Mouse (Mus musculus) liver, adult 2 months (tissue): ENCODE results near the gene Psmb4. TPM values are rescaled to one million over a fixed set of nuclear protein-coding genes. Genes with fewer than 3 reads are reported as not detected.
A peak's percentile ranks its signal among the peaks of the same experiment; 100 is the strongest.
"Not testable (repeated sequence)": the region's sequence is repeated elsewhere in the genome, so short reads cannot be mapped to it uniquely, and the experiment has no call there.

Experiments
- DNase-seq: peaks from one replicate; pipeline ENCODE4 v3.0.0-alpha.2; 2011; ENCODE audit warnings: low read depth, low spot score; ENCODE audit errors: extremely low read depth
- H3K27ac ChIP-seq: fragments of 200-500 bp; replicated peaks from 2 replicates; pipeline ENCODE4 v1.5.1; 2012; ENCODE audit warnings: low read depth, mild to moderate bottlenecking, control low read depth, inconsistent platforms, low read length; ENCODE audit not compliant: insufficient read depth
- H3K27me3 ChIP-seq: fragments of 200-500 bp; 2 replicates; pipeline ENCODE4 v1.6.1; 2012; ENCODE audit warnings: mild to moderate bottlenecking, moderate library complexity, low read length, inconsistent platforms; ENCODE audit not compliant: control insufficient read depth, insufficient read depth
- H3K36me3 ChIP-seq: fragments of 200-500 bp; 2 replicates; pipeline ENCODE4 v1.6.1; 2012; ENCODE audit warnings: low read length, inconsistent platforms; ENCODE audit not compliant: control insufficient read depth, insufficient read depth
- H3K4me1 ChIP-seq: fragments of 200-500 bp; 2 replicates; pipeline ENCODE4 v1.6.1; 2011; ENCODE audit warnings: low read length; ENCODE audit not compliant: control insufficient read depth, insufficient read depth
- H3K4me3 ChIP-seq: fragments of 200-500 bp; 2 replicates; pipeline ENCODE4 v1.5.1; 2011; ENCODE audit warnings: low read depth, mild to moderate bottlenecking, control low read depth, low read length, moderate library complexity; ENCODE audit not compliant: insufficient read depth
- H3K79me2 ChIP-seq: fragments of 200-500 bp; 2 replicates; pipeline ENCODE4 v1.6.1; 2012; ENCODE audit warnings: inconsistent platforms, mild to moderate bottlenecking, low read length, moderate library complexity; ENCODE audit not compliant: control insufficient read depth, insufficient read depth
- H3K9ac ChIP-seq: fragments of 200-500 bp; 2 replicates; pipeline ENCODE4 v1.6.1; 2012; ENCODE audit warnings: low read depth, mild to moderate bottlenecking, control low read depth, inconsistent platforms, low read length
- CTCF ChIP-seq: fragments of 200-500 bp; IDR thresholded peaks from 2 replicates; pipeline ENCODE4 v1.5.1; 2011; ENCODE audit warnings: low read depth, low read length, control low read depth
- POLR2A ChIP-seq: fragments of 200-500 bp; IDR thresholded peaks from 2 replicates; pipeline ENCODE4 v1.6.1; 2011; ENCODE audit warnings: low read length, control low read depth; ENCODE audit not compliant: insufficient read depth; ENCODE audit errors: extremely low read depth
- WGBS: fragments of 180-500 bp; shearing (Covaris S2); methylation state at CpG from one replicate; pipeline ENCODE4 v1.1.7; 2018; 5-methylcytosine and 5-hydroxymethylcytosine counted together
- polyA plus RNA-seq: library from polyadenylated mRNA; depleted of rRNA; stranded (reverse); fragments of >200 nt; gene quantifications from 2 replicates; pipeline ENCODE4 v1.2.3, GENCODE M21; 2012
- total RNA-seq: library from RNA; depleted of rRNA; stranded (reverse); fragments of >200 nt; gene quantifications from 2 replicates; pipeline ENCODE4 v1.2.3, GENCODE M21; 2014

Gene Psmb4
- total and polyA plus RNA-seq, 2 experiments: 246 to 271 TPM

DNA sequence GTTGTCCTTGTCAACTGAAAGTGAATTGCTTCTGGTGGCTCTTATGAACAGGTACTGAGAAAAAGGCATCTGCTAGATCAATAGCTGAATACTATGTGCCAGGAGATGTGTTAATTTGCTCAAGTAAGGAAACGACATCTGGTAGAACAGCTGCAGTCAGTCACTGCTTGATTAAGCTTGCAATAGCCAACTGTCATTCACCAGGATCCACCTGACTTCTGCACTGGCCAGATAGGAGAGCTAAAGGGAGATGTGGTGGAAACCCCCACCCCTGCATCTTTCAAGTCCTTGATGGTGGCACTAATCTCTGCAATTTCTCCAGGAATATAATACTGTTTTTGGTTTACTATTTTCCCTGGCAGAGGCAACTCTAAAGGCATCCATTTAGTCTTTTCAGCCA is 19.7 kb upstream of the Psmb4 start:
- whole genome bisulfite sequencing: 57% methylated on average over 1 of the region's 1 CpGs
- no peak overlapping the region for H3K9ac ChIP-seq
- no peaks in the 10 kb centered on the region for H3K79me2 ChIP-seq
- DNase-seq: no peak
- no peaks in the 10 kb centered on the region for H3K27me3 ChIP-seq
- H3K36me3 ChIP-seq: no peaks in the 10 kb centered on the region
- H3K4me3 ChIP-seq: no peak overlapping the region
- TF ChIP-seq CTCF (no peak), POLR2A (no peak)
- peaks cover 1% of the 10 kb centered on the region; the same call in 1 of the 2 replicates for H3K4me1 ChIP-seq
- no peak overlapping the region for H3K27ac ChIP-seq

DNA sequence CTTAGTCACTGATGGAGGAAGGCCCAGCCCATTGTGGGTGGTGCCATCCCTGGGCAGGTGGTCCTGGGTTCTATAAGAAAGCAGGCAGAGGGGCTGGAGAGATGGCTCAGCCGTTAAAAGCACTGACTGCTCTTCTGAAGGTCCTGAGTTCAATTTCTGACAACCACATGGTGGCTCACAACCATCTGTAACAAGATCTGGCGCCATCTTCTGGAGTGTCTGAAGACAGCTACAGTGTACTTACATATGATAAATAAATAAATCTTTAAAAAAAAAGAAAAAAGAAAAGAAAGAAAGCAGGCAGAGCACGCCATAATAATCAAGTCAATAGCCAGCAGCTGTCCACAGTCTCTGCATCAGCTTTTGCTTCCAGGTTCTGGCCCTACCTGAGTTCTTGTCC is 18.0 kb upstream of the Psmb4 start:
- not testable (repeated sequence) for H3K4me1 ChIP-seq, H3K9ac ChIP-seq, H3K27ac ChIP-seq, H3K36me3 ChIP-seq, H3K27me3 ChIP-seq, H3K4me3 ChIP-seq, H3K79me2 ChIP-seq, DNase-seq
- WGBS: 72% methylated on average over 3 of the region's 3 CpGs

- Histone ChIP-seq H3K9ac (no peak overlapping the region), H3K27ac (no peak overlapping the region), H3K4me1 (peaks cover 1% of the 10 kb centered on the region; the same call in 1 of the 2 replicates), H3K4me3 (no peak overlapping the region), H3K36me3 (no peaks in the 10 kb centered on the region), H3K79me2 (no peaks in the 10 kb centered on the region), H3K27me3 (no peaks in the 10 kb centered on the region)
- WGBS: 23% methylated on average over 7 of the region's 7 CpGs
- DNase-seq: peak; percentile 53
- TF ChIP-seq POLR2A (no peak), CTCF (no peak)
Observed at GRCm38 (mm10) chr3:94902747-94903146, 16.0 kb upstream of the Psmb4 start.

DNA sequence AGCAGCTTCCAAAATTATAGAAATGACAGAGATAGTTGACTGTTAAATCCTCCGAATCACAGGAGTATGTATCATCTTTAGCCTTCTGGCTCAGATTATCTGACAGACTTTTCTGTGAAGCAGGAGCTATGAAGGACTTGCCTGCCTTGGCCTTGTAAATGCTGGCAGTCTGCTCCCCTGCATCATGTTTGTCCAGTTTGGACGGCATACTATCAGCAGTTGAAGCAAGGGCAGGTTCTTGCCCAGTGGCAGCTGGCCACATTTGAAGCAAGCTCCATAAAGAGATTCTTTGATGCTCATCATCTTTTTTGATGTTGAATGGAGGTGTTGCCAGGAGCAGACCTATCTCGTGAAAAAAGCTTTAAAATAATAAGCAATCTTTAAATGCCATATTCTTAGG is 7.3 kb upstream of the Psmb4 start:
- TF ChIP-seq CTCF: no peak
- no peak for TF ChIP-seq POLR2A
- WGBS: 72% methylated on average over 3 of the region's 3 CpGs

GRCm38 (mm10) chr3:94888595-94888994 is 1.8 kb upstream of the Psmb4 start:
- no peak overlapping the region for H3K4me3 ChIP-seq
- H3K79me2 ChIP-seq: peaks cover 6% of the 10 kb centered on the region; the same call in 1 of the 2 replicates
- peaks cover 8% of the 10 kb centered on the region; the same call in 1 of the 2 replicates for H3K4me1 ChIP-seq
- no peaks in the 10 kb centered on the region for H3K27me3 ChIP-seq
- TF ChIP-seq POLR2A (no peak), CTCF (peak; percentile 23; the same call in 1 of the 2 replicates)
- peak; percentile 77 for DNase-seq
- no peak overlapping the region for H3K9ac ChIP-seq
- H3K36me3 ChIP-seq: peaks cover 8% of the 10 kb centered on the region; the same call in 1 of the 2 replicates
- no peak overlapping the region for H3K27ac ChIP-seq

More for the DNA sequence above, 7.3 kb upstream of the Psmb4 start:
- H3K27me3 ChIP-seq: no peaks in the 10 kb centered on the region
- H3K79me2 ChIP-seq: no peaks in the 10 kb centered on the region
- no peak for DNase-seq
- no peak overlapping the region for H3K4me3 ChIP-seq
- no peak overlapping the region for H3K27ac ChIP-seq
- H3K9ac ChIP-seq: no peak overlapping the region
- H3K4me1 ChIP-seq: no peaks in the 10 kb centered on the region
- no peaks in the 10 kb centered on the region for H3K36me3 ChIP-seq

DNA sequence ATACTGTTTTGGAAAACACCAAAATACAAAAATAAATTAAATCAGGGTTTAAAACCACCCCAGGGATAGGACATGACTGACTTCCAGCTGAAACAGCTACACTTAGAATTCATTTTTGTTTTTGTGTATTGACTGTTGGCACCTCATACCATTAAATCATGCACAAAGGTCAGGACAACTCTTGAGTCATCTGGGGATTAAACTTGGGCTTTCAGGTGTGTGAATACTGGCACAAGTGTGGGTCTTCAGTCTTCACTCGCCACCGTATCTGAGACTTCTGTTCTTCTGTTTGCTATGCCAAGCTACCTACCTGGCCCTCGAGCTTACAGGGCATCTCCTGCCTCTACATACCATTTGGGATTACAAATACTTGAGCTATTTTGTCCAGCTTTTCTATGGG is 4.2 kb downstream of the Psmb4 start:
- H3K4me1 ChIP-seq: peaks cover 14% of the 10 kb centered on the region
- peak overlapping the region; percentile 44 for H3K27ac ChIP-seq
- H3K27me3 ChIP-seq: no peaks in the 10 kb centered on the region
- TF ChIP-seq POLR2A: no peak
- no peak for TF ChIP-seq CTCF
- peak; percentile 56 for DNase-seq
- no peak overlapping the region for H3K9ac ChIP-seq
- H3K4me3 ChIP-seq: no peak overlapping the region
- H3K36me3 ChIP-seq: peaks cover 33% of the 10 kb centered on the region
- WGBS: 68% methylated on average over 3 of the region's 3 CpGs
- peaks cover 6% of the 10 kb centered on the region; the same call in 1 of the 2 replicates for H3K79me2 ChIP-seq
